Mouse (Mus musculus): ENCODE measurements around the gene Sdad1. TPM values are rescaled to one million over a fixed set of nuclear protein-coding genes. Genes with fewer than 3 reads are reported as not detected.
"Not testable (repeated sequence)": the region's sequence is repeated elsewhere in the genome, so short reads cannot be mapped to it uniquely, and the experiment has no call there.

Gene Sdad1
- total RNA-seq (2014; fragmentation: Nextera tagmentation) (41.2 and 46.9 TPM in 2 replicates), total RNA-seq (2017) (67.5 and 84.2 TPM in 2 replicates)

GRCm38 (mm10) chr5:92309681-92310511, at the start of gene Sdad1:
Sdad1 (minus strand) TSS chr5:92310479.
- ATAC-seq (replicated peaks; ENCODE audit: poor library complexity, severe bottlenecking): peak; percentile 94

GRCm38 (mm10) chr5:92358767-92359455, 48.6 kb upstream of the Sdad1 start:
- no peak for ATAC-seq (replicated peaks; ENCODE audit: poor library complexity, severe bottlenecking)

- peak; percentile 75 for ATAC-seq (replicated peaks; ENCODE audit: poor library complexity, severe bottlenecking)
These were observed 47.8 kb upstream of the Sdad1 start for GRCm38 (mm10) chr5:92358033-92358432.

- ATAC-seq (replicated peaks; ENCODE audit: poor library complexity, severe bottlenecking): peak; percentile 75
These were observed 43.2 kb upstream of the Sdad1 start for GRCm38 (mm10) chr5:92353517-92353916.

GRCm38 (mm10) chr5:92352716-92353115, 42.4 kb upstream of the Sdad1 start:
- ATAC-seq (replicated peaks; ENCODE audit: poor library complexity, severe bottlenecking): not testable (repeated sequence)

- no peak for ATAC-seq (replicated peaks; ENCODE audit: poor library complexity, severe bottlenecking)
These were observed 39.5 kb upstream of the Sdad1 start for GRCm38 (mm10) chr5:92349731-92350130.

- ATAC-seq (replicated peaks; ENCODE audit: poor library complexity, severe bottlenecking): peak; percentile 69
These were observed 38.6 kb upstream of the Sdad1 start, which contains the start of gene Cxcl10 for GRCm38 (mm10) chr5:92348794-92349413. Cxcl10 (minus strand) TSS chr5:92348889.

GRCm38 (mm10) chr5:92345006-92345405, 34.7 kb upstream of the Sdad1 start:
- ATAC-seq (replicated peaks; ENCODE audit: poor library complexity, severe bottlenecking): peak; percentile 29

- no peak for ATAC-seq (replicated peaks; ENCODE audit: poor library complexity, severe bottlenecking)
These were observed 30.3 kb upstream of the Sdad1 start for GRCm38 (mm10) chr5:92340606-92341005.

GRCm38 (mm10) chr5:92336743-92337142, 26.5 kb upstream of the Sdad1 start:
- no peak for ATAC-seq (replicated peaks; ENCODE audit: poor library complexity, severe bottlenecking)

DNA sequence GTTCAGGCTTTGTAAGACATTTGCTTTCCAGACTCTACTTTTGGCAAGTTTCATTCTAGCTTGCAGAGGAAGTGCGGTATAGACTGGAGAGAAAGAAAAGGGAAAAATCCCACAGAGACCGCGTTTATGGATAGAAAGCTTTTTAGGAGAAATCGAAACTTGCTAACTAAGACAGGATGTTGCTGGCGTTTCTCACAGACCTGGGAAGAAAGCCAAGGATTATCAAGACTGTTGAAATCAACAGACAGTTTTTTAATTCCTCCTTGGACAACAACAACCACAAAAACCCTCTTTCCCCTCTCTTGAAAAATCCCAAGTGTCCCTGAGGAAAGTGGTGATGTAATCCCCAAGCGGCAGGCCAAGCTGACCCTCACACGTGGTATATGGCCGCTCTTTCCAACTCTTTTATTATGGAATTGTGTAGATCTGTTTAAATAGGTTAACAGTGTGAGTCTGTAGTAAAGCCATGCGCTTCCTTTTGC, 22.1 kb upstream of the Sdad1 start:
- peak; percentile 57 for ATAC-seq (replicated peaks; ENCODE audit: poor library complexity, severe bottlenecking)

DNA sequence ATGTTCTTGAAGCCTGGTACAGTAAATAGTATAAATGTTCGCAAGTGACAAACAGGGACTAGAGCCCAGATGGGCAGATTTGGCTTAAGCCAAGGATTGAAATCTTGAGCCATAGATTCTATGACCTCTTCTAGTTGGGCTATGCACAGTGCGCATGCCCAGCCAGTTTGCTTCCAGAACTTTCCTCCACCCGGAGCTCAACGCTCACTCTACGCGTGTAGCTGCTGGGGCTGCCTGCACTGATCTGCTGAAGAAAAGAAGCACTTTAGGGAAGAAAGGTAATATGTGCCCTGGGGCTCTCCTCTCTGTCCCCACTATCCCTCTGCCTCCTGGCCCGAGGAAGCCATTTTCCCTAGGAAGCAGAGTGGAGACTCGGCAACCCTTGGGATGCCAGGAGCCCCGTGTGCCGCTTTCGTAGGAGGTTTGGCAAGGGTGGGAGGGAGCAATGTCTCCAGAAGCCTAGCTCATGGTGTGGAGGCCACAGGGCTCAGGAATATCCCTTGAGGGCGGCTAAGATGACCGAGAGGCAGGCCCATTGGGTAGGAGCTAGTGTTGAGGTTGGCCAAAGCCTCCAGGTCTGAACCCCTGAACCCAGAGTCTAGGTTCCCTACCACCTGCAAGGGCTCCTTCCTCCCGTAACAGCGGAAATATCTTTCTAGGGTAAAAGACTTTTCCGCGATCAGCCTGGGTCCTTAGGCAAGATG, 21.5 kb upstream of the Sdad1 start, which contains the start of gene Art3:
TSS of gene Art3 (plus strand) at position 193 of the 704 bp plus-strand sequence.
- ATAC-seq (replicated peaks; ENCODE audit: poor library complexity, severe bottlenecking): peak; percentile 12

GRCm38 (mm10) chr5:92331122-92331521, 20.8 kb upstream of the Sdad1 start:
- ATAC-seq (replicated peaks; ENCODE audit: poor library complexity, severe bottlenecking): peak; percentile 50

DNA sequence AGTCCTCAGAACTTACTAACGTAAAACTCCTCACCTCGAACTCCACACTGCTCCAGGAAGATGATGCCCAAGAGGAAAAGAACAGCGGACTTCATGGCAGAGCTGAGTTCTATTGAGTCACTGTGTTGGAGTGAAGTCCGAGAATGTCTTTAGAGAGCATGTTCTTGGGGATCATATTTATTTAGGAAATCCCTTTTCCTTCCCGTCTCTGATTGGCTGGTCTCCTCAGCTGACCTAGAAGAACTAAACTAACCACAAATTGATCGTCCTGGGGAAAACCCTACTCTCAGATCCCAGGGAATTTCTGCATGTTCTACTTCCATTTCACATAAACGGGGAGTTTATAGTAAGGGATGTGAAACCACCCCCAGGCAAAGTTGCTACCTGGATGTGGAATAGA, 17.6 kb upstream of the Sdad1 start, which contains the start of gene Cxcl9:
TSS of gene Cxcl9 (minus strand) at position 151 of the 400 bp plus-strand sequence.
- no peak for ATAC-seq (replicated peaks; ENCODE audit: poor library complexity, severe bottlenecking)

DNA sequence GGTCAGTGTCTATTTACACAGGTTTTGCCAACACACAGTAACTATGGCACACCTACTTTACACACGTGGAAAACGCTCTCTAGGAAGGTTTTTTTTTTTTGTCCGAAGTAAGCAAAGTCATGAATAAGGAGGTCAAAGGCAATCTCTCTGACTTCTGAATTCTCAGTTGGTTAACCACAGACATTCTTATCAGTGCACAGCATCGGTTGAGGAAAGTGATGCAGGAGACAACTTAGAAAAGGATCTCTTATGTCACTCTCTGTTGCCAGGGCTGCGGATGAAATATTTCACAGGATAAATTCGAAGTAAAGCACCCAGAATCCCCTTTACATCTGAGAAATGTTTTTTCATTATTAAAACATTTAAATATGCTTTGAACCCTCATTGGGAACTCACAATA, 17.1 kb upstream of the Sdad1 start:
- ATAC-seq (replicated peaks; ENCODE audit: poor library complexity, severe bottlenecking): peak; percentile 24; the same call in 1 of the 2 replicates

- ATAC-seq (replicated peaks; ENCODE audit: poor library complexity, severe bottlenecking): no peak
These were observed 13.0 kb upstream of the Sdad1 start for GRCm38 (mm10) chr5:92323264-92323663.

DNA sequence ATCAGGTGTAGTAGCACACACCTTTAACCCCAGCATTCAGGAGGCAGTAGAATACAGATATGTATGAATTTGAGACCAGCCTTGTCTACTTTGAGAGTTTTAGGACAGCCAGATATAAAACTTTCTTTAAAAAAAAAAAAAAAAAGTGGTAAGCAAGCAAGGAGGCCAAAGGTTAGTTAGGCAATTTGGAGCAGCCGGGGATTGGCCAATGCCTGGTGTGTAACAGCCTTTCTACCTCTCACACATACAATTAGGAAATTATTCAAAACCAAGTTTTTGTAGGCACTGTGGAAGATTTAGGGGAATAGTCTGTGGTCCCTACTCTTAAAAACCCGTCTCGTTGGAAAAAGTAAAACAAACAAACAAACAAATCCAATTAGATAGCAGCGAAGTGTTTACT, 12.3 kb upstream of the Sdad1 start:
- peak; percentile 43 for ATAC-seq (replicated peaks; ENCODE audit: poor library complexity, severe bottlenecking)

GRCm38 (mm10) chr5:92321631-92322400, 11.5 kb upstream of the Sdad1 start:
- ATAC-seq (replicated peaks; ENCODE audit: poor library complexity, severe bottlenecking): no peak

DNA sequence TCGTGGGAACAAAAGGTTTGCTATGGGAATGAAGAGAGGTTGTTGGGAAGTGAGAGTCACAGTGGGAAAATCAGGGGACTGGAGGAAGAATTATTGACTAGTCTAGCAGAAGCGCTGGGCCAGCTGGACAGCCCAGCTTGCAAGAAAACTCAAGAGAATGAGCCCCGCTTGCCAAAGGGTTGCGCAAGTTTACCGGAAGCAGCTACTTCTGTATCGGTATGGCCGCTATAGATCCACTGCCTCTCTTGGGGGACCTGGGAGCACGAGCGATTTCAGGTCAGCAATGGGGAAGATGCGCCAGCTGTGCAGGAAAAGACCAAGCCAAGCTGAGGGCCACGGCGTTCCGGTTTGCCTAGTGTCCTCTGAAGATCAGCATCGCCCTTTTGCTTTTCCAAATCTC, 8.3 kb upstream of the Sdad1 start:
- ATAC-seq (replicated peaks; ENCODE audit: poor library complexity, severe bottlenecking): peak; percentile 83
